Mouse (Mus musculus) layer of hippocampus, adult 2 months (tissue): ENCODE measurements around the gene Kcnk5. TPM values are rescaled to one million over a fixed set of nuclear protein-coding genes. Genes with fewer than 3 reads are reported as not detected.

ENCODE experiments used
- DNase-seq, 2 experiments: peaks; one replicate each; pipeline ENCODE4 v3.0.0; 2022; ENCODE audit warnings: low spot score in 2 of 2
- H3K27ac ChIP-seq: fragments of 200-600 bp; 2 replicates; pipeline ENCODE4 v1.8.1; 2022
- H3K4me3 ChIP-seq: fragments of 200-600 bp; 2 replicates; pipeline ENCODE4 v1.8.1; 2022; ENCODE audit warnings: mild to moderate bottlenecking
- CTCF ChIP-seq: fragments of 200-600 bp; conservative IDR thresholded peaks from 2 replicates; pipeline ENCODE4 v1.8.1; 2022; ENCODE audit warnings: antibody characterized with exemption, mild to moderate bottlenecking, moderate library complexity
- total RNA-seq, 2 experiments: library from RNA; stranded (reverse); gene quantifications; 2 replicates each; pipeline ENCODE4 v1.2.3; 2021

Kcnk5 gene
- total RNA-seq, 2 experiments from 2014 or later, result 0.10 to 0.23 TPM

DNA sequence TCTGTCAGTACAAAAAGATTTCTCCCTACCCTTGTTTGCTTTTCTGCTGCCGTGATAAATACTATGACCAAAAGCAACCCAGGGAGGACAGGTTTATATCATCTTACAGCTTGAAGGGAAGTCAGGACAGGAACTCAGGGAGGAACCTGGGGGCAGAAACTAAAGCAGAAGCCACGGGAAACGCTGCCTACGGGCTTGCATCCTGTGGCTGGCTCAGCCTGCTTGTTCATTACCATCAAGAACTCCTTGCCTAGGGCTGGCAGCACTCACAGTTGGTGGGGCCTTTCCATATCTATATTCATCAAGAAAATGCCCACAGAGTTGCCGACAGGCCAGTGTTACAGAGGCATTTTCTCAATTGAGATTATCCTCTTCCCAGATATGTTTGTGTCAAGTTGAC, 34.2 kb upstream of the Kcnk5 start:
- Histone ChIP-seq H3K27ac (no peak overlapping the region), H3K4me3 (no peak overlapping the region)
- TF ChIP-seq CTCF, result no peak
- DNase-seq, result no peak

DNA sequence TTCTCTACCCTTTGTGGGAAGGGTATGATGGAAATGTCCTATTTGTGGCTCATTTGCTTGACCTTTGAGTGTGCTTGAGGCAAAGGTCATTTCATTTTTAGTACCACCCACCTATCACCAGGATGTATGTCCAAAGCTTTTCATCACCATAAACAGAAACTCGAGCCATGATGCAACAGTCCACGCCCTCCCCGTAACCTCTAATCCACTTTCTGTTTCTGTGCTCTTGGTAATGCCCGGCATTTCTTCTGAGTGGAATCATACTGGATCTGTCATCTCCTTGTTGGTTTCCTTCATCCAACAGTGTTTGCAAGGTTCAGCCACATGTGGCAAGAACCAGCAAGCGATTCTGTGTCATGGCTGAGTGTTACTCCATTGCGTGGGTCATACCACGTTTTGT, 32.5 kb upstream of the Kcnk5 start:
- Histone ChIP-seq H3K4me3 (no peak overlapping the region), H3K27ac (no peak overlapping the region)
- TF ChIP-seq CTCF, result no peak
- DNase-seq, result no peak

DNA sequence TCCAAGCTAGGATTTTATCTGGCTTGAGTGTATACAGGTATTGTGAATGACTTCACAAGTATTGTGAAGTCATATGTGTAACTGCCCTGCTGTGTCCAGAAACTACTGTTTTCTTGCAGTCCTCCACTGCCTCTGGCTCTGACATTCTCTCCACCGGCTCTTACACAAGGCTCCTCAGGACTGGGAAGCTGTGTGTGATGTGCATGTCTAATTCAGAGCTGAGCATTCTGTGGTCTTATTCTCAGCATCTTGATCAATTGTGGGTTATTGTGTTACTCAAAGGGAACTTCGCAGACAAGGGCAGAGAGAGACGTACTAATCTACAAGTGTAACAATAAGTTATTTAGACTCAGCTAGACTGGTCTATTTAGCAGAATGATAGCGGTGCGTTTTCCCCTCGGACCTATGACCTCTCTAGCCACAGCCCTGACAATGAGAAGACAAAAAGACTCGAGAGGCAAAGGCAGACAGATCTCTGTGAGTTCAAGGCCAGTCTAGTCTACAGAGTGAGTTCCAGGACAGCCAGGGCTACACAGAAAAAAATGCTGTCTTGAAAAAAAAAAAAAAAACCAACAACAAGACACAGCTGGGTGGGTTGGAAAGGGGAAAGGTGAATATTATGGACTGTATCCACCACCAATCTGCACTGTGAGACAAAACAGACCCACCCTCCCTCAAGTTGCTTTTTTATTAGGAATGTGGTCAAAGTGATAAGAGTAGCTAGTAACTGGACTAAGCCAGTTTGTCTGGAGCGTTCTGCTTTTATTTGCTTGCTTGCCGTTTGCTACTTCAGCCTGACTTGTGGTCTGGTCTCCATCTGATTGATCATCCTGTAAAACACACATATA, 30.4 kb upstream of the Kcnk5 start:
- no peak overlapping the region for H3K27ac ChIP-seq
- DNase-seq, result no peak
- H3K4me3 ChIP-seq, result no peak overlapping the region
- TF ChIP-seq CTCF, result no peak

DNA sequence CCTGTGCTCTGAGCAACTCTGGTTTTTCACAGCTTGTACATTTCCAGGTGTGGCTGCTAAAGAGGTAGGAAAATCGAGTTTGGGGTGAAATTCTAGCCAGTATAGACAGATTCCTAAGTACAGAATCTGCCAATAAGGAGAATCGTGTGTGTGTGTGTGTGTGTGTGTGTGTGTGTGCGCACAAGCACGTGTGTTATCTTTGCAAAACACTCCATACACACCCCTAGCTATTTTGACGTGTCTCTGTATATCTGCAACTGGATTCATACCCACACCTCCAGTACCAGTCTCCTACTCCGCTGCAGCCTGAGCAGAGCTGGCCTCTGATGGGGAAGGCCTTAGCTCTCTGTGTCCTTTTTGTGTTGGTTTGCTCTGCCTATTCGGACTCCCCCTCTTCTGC, 28.3 kb upstream of the Kcnk5 start:
- Histone ChIP-seq H3K27ac (no peak overlapping the region), H3K4me3 (no peak overlapping the region)
- DNase-seq, result no peak
- no peak for TF ChIP-seq CTCF

- DNase-seq, result no peak
- H3K4me3 ChIP-seq, result no peak overlapping the region
- TF ChIP-seq CTCF, result no peak
- H3K27ac ChIP-seq, result no peak overlapping the region
Measured at GRCm38 (mm10) chr14:20208435-20208834, 26.8 kb upstream of the Kcnk5 start.

GRCm38 (mm10) chr14:20205747-20206146, 24.1 kb upstream of the Kcnk5 start:
- DNase-seq, result no peak
- no peak for TF ChIP-seq CTCF
- Histone ChIP-seq H3K27ac (no peak overlapping the region), H3K4me3 (no peak overlapping the region)

- no peak for TF ChIP-seq CTCF
- no peak for DNase-seq
- Histone ChIP-seq H3K4me3 (no peak overlapping the region), H3K27ac (no peak overlapping the region)
Measured at GRCm38 (mm10) chr14:20203301-20203700, 21.7 kb upstream of the Kcnk5 start.

- TF ChIP-seq CTCF, result no peak
- no peak overlapping the region for H3K27ac ChIP-seq
- H3K4me3 ChIP-seq, result no peak overlapping the region
- DNase-seq, result no peak
Measured at GRCm38 (mm10) chr14:20202655-20203181, 21.1 kb upstream of the Kcnk5 start.

DNA sequence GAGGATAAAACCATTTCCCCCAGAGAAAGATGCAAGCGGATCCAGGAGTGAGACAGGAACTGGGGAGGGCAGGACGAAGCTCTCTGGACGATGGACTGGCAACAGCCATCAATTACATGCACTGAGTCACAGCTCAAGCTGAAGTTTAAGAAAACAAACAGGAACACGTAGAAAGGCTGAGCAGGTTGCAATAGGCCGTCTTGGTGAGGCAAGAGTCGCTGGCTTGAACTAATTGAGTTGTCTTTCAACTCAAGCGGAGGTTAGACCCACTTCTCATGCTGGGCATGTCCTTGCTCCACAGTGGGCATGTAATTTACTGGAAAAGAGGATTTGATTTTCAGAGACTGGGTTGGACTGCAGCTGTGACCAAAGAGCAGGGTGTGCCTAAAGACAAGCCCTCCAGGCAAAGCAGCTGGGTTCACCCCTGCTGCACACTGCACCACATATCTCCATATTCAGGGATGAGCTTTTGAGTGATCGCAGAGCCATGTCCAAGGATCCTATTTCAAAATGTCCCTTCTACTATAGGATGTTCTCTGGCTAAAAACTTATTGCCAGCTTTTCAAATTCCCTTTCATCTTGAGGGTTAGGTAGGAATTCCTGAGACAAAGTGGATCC, 19.6 kb upstream of the Kcnk5 start:
- H3K27ac ChIP-seq, result no peak overlapping the region
- no peak overlapping the region for H3K4me3 ChIP-seq
- no peak for TF ChIP-seq CTCF
- DNase-seq, result no peak

DNA sequence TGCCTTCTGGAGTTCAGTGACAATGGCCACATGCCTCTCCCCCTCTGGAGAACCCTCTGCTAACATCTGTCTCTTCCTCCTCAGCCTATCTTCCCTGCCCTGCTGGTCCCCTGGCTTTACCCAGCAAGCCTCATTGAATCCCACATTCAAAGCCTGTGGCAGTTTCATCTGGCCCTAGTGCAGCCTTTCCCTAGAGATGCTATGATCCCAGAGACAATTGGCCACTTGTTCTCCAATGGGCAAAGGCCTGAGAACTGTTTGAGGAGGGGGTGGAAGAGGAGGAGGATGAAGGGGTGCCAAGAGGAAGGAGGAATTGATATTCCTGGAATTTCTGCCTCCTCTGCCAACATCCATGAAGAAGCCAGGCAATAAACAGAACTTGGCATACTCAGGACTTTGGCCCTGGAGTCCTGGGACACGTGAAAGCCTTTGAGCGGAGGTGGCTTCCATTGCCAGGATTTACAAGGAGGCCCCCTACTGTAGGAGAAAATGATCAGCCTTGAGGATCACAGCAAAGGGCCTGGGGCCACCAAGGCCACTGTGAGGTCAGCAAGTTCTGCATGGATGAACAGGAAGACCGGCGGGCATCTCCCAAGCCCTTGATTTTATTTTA, 11.6 kb upstream of the Kcnk5 start:
- no peak overlapping the region for H3K4me3 ChIP-seq
- no peak for DNase-seq
- TF ChIP-seq CTCF, result no peak
- no peak overlapping the region for H3K27ac ChIP-seq

DNA sequence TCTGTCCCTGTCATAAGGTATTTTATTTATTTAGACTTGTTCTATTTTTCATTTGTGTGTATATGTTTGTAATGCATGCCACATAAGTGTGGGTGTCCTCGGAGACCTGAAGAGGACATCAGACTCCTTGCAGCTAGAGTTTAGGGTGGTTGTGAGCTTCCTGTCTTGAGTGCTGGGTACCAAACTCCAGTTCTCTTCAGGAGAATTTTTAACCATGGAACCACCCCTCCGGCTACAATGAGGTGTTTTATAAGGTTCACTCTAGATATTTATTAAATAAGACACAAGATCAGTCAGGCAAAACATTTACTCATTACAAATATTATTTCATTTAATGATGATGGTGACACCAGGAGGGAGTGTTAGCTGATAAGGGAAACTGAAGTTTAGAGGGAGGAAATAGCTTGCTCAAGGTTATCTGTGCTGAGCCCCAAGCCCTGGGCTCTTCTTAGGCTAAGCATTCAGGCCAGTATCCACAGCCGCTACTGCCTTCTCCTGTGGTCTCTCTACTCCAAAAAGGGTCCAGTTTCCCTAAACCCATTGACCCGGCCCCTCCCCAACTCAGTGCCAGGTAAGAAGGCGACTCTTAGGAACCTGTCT, 9.6 kb upstream of the Kcnk5 start:
- no peak for DNase-seq
- Histone ChIP-seq H3K27ac (no peak overlapping the region), H3K4me3 (no peak overlapping the region)
- no peak for TF ChIP-seq CTCF

GRCm38 (mm10) chr14:20189751-20190150, 8.1 kb upstream of the Kcnk5 start:
- H3K4me3 ChIP-seq, result no peak overlapping the region

DNA sequence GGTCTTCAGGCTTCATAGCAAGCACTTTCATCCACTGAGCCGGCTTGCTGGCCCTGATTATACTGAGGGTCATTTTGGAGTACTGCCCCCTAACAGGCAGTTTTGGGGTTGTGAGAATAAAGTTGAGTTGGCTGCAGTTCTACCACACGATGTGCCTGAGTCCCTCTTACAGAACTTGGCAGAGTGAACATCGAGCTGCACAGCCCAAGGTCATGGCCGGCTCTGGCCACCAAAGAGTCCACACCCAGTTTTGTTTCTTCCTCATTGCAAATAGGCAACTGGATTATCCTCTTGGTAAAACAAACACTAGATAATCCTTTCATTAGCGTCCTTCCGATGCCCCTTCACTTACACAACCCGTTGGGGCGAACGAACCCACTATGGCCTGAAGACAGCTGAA, 3.8 kb upstream of the Kcnk5 start:
- no peak for TF ChIP-seq CTCF
- no peak overlapping the region for H3K27ac ChIP-seq
- DNase-seq, result no peak
- H3K4me3 ChIP-seq, result no peak overlapping the region

More at GRCm38 (mm10) chr14:20189751-20190150, 8.1 kb upstream of the Kcnk5 start:
- no peak for TF ChIP-seq CTCF
- DNase-seq, result no peak
- no peak overlapping the region for H3K27ac ChIP-seq
